Mouse (Mus musculus): ENCODE results near the gene Pctp. TPM values are rescaled to one million over a fixed set of nuclear protein-coding genes. Genes with fewer than 3 reads are reported as not detected.

The Pctp gene
- 7.7 and 8.3 TPM in 2 replicates for polyA plus RNA-seq (2014; fragmentation: Nextera tagmentation; extraction: Ambion mirVana)

DNA sequence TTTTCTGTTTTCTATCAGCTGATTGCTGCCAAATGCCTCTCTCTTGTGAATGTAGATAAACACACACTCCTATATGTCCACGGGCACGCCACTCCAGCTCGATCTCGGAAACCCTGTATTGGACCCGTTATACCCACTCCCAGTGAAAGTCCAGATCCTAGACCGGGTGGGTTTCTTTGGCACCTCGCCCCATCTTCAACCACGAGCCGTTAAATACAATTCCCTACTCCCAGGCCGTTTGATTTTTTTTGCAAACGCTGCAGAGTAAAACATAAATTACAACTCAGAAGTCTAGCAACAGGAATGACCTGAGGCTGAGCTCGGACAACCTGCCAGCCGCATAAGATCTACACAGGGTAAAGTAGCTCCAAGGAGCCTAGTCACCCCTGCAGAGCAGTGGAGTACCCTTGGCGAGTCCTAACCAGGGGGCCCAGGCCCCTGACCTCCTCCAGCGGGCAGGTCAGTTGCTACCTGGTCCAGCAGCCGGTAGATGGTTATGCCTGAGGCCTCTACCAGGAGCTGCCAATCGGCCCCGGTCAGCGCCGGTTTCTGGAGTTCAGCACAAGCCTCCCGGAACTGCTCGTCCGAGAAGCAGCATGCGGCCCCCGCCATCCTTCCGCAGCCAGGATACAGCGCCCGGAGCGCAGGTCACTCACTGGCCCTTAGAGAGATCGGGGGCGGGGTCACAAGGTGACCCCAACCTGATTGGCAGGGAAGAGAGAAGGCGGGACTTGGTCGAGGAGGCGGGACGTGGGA, at the start of gene Pctp:
Gene Pctp, minus strand, starts transcription at position 664 of the 756 bp plus-strand sequence.
- H3K27ac ChIP-seq (ENCODE audit: low read depth, low read length) = no peak within 1 kb of the TSS
- peak within 1 kb of the TSS; percentile 87 for H3K4me2 ChIP-seq
- H3K36me3 ChIP-seq (ENCODE audit: control insufficient read depth, insufficient read depth, low read length) = no peaks in the 10 kb centered on the region
- H3K9me3 ChIP-seq (ENCODE audit: control insufficient read depth, low read length) = no peaks in the 10 kb centered on the region
- DNase-seq (ENCODE audit: low spot score, missing footprints) (peak; percentile 96), ATAC-seq (ENCODE audit: low FRiP score) (peak; percentile 97)
- H3K9ac ChIP-seq (ENCODE audit: low read length) = peak within 1 kb of the TSS; percentile 68
- peak within 1 kb of the TSS; percentile 52 for H3K4me3 ChIP-seq (ENCODE audit: low read depth, low read length)
- no peaks in the 10 kb centered on the region for H3K27me3 ChIP-seq (ENCODE audit: control insufficient read depth, insufficient read depth, low read length)
- WGBS = 14% methylated on average over 35 of the region's 35 CpGs
- no peaks in the 10 kb centered on the region for H3K4me1 ChIP-seq (ENCODE audit: control insufficient read depth, insufficient read depth, low read length)

DNA sequence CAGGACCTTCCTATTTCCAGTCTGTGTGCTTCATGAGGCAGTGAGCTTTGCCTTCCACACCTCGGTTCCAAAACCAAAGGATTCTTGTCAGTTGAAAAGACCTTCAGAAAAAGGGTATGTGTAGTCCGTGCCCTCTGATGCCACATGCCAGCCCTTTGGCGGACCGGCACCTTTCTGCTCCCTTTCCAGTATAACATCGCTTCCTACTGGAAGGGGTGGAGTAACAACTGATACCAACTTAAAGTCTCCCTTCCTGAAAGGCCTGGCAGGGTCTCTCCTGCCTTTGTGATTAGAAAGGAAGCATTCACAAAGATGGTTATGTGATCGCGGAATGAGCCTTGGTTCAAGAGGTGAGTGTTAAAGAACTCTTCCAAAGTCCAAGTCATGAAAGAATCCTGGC, 47.3 kb upstream of the Pctp start:
- Histone ChIP-seq H3K9ac (ENCODE audit: low read length) (no peak overlapping the region), H3K4me1 (ENCODE audit: control insufficient read depth, insufficient read depth, low read length) (no peaks in the 10 kb centered on the region), H3K9me3 (ENCODE audit: control insufficient read depth, low read length) (no peaks in the 10 kb centered on the region), H3K4me2 (no peak overlapping the region), H3K27me3 (ENCODE audit: control insufficient read depth, insufficient read depth, low read length) (no peaks in the 10 kb centered on the region), H3K27ac (ENCODE audit: low read depth, low read length) (no peak overlapping the region), H3K4me3 (ENCODE audit: low read depth, low read length) (no peak overlapping the region), H3K36me3 (ENCODE audit: control insufficient read depth, insufficient read depth, low read length) (no peaks in the 10 kb centered on the region)
- no peak for ATAC-seq (ENCODE audit: low FRiP score)
- no peak for DNase-seq (ENCODE audit: low spot score, missing footprints)
- 92% methylated on average over 7 of the region's 7 CpGs for WGBS

DNA sequence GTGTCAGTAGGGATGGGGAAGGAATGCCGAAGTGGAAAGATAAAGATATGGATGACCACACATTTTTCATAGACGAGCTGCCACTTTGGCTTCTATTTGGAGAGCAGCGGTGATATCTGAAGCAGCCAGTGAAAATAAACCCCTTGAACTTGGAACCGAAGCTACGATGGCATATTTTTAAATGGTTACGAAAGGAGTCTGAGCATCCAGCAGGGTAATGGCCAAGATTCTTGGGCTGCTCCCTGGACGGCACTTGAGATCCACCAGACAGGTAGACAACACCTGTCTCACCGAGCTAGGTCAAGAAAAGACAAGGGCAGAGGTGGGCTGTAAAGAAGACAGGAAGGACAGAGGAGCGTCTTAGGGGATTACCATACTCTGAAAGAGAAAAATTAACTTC, 44.6 kb upstream of the Pctp start:
- no peaks in the 10 kb centered on the region for H3K27me3 ChIP-seq (ENCODE audit: control insufficient read depth, insufficient read depth, low read length)
- 90% methylated on average over 9 of the region's 9 CpGs for WGBS
- H3K4me1 ChIP-seq (ENCODE audit: control insufficient read depth, insufficient read depth, low read length) = no peaks in the 10 kb centered on the region
- no peak overlapping the region for H3K4me2 ChIP-seq
- H3K36me3 ChIP-seq (ENCODE audit: control insufficient read depth, insufficient read depth, low read length) = no peaks in the 10 kb centered on the region
- H3K9ac ChIP-seq (ENCODE audit: low read length) = no peak overlapping the region
- DNase-seq (ENCODE audit: low spot score, missing footprints) = no peak
- no peak overlapping the region for H3K4me3 ChIP-seq (ENCODE audit: low read depth, low read length)
- H3K9me3 ChIP-seq (ENCODE audit: control insufficient read depth, low read length) = no peaks in the 10 kb centered on the region
- ATAC-seq (ENCODE audit: low FRiP score) = no peak
- H3K27ac ChIP-seq (ENCODE audit: low read depth, low read length) = no peak overlapping the region

DNA sequence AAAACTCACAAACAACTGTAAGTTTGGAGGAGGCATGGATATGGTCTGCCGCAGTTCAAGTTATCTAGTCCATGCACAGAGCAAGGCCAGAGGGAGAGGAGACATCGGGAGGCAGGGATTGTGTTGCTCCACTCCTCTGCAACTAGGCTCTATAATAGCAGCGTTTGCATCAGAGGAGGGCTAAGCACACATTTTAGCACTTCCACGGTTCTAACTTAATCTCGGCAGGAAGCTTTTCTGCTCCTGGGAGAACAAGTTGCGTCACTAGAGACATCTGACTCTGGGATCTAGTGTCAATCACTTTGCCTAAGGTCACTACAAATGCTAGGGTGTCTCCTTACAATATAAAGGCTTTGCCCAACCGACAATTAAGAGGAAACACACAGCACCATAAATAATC, 43.5 kb upstream of the Pctp start:
- Histone ChIP-seq H3K9ac (ENCODE audit: low read length) (no peak overlapping the region), H3K9me3 (ENCODE audit: control insufficient read depth, low read length) (no peaks in the 10 kb centered on the region), H3K36me3 (ENCODE audit: control insufficient read depth, insufficient read depth, low read length) (no peaks in the 10 kb centered on the region), H3K4me3 (ENCODE audit: low read depth, low read length) (no peak overlapping the region), H3K4me2 (no peak overlapping the region), H3K27ac (ENCODE audit: low read depth, low read length) (no peak overlapping the region), H3K4me1 (ENCODE audit: control insufficient read depth, insufficient read depth, low read length) (no peaks in the 10 kb centered on the region), H3K27me3 (ENCODE audit: control insufficient read depth, insufficient read depth, low read length) (no peaks in the 10 kb centered on the region)
- 42% methylated on average over 7 of the region's 7 CpGs for WGBS
- ATAC-seq (ENCODE audit: low FRiP score) (no peak), DNase-seq (ENCODE audit: low spot score, missing footprints) (no peak)

DNA sequence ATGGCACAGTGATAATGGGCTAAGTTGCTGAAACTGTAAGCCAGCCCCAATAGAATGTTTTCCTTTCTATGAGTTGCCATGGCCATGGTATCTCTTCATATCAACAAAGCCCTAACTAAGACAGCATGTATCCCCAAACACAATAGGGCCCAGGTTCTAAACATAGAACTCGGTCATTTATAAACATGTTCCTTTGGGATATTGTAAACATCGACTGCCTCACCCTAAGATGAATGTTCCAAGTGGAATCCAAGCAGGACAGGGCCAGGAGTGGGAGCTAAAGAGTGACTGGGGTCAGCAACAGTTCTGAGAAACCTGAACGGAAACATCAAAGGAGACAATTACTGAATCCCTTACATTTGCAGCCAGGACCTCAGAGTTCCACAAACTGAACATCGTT, 41.8 kb upstream of the Pctp start:
- ATAC-seq (ENCODE audit: low FRiP score) (no peak), DNase-seq (ENCODE audit: low spot score, missing footprints) (no peak)
- H3K4me2 ChIP-seq = no peak overlapping the region
- no peak overlapping the region for H3K4me3 ChIP-seq (ENCODE audit: low read depth, low read length)
- H3K9ac ChIP-seq (ENCODE audit: low read length) = no peak overlapping the region
- no peaks in the 10 kb centered on the region for H3K4me1 ChIP-seq (ENCODE audit: control insufficient read depth, insufficient read depth, low read length)
- no peaks in the 10 kb centered on the region for H3K9me3 ChIP-seq (ENCODE audit: control insufficient read depth, low read length)
- 89% methylated on average over 4 of the region's 4 CpGs for WGBS
- H3K27me3 ChIP-seq (ENCODE audit: control insufficient read depth, insufficient read depth, low read length) = no peaks in the 10 kb centered on the region
- H3K27ac ChIP-seq (ENCODE audit: low read depth, low read length) = no peak overlapping the region
- H3K36me3 ChIP-seq (ENCODE audit: control insufficient read depth, insufficient read depth, low read length) = no peaks in the 10 kb centered on the region

DNA sequence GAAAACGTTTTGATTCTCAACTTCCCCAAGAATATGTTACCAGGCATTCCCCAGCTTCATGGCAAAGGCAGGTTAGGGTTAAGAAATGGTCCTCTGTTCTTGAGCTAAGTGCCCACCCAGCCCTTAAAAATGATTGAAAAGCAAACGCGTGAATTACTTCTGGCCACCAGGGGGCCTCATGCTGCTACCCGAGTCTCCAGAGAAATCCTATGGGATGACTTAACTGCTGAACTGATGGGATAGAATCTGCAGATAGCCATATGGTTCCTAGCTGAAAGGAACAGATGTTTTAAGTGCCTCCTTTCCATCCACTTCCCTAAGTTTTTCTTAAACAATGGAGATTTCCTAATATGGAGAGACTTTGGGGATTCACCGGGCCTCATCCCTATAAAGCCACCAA, 35.3 kb upstream of the Pctp start:
- H3K4me2 ChIP-seq = no peak overlapping the region
- no peak overlapping the region for H3K27ac ChIP-seq (ENCODE audit: low read depth, low read length)
- H3K9me3 ChIP-seq (ENCODE audit: control insufficient read depth, low read length) = no peaks in the 10 kb centered on the region
- H3K27me3 ChIP-seq (ENCODE audit: control insufficient read depth, insufficient read depth, low read length) = no peaks in the 10 kb centered on the region
- no peak overlapping the region for H3K9ac ChIP-seq (ENCODE audit: low read length)
- WGBS = 29% methylated on average over 5 of the region's 5 CpGs
- H3K4me1 ChIP-seq (ENCODE audit: control insufficient read depth, insufficient read depth, low read length) = peaks cover 2% of the 10 kb centered on the region; the same call in 1 of the 2 replicates
- ATAC-seq (ENCODE audit: low FRiP score) (no peak), DNase-seq (ENCODE audit: low spot score, missing footprints) (peak; percentile 92)
- H3K4me3 ChIP-seq (ENCODE audit: low read depth, low read length) = no peak overlapping the region
- H3K36me3 ChIP-seq (ENCODE audit: control insufficient read depth, insufficient read depth, low read length) = no peaks in the 10 kb centered on the region

DNA sequence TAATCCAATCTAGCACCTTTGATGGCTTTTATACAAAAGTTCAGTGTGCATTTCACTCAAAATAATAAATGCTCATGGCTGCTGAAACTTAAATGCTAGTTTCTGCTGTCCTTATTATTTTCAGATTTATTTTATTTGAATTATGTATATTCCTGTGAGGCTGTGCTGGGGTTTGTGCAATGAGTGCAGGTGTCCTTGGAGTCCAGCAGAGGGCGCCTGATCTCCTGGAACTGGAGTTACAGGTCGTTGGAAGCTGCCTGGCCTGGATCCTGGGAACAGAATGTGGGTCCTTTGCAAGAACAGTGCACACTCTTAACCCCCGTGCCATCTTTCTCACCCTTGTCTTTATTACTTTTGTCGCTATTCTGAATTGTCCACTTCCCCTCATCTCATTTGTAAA, 33.7 kb upstream of the Pctp start:
- Histone ChIP-seq H3K4me1 (ENCODE audit: control insufficient read depth, insufficient read depth, low read length) (peaks cover 2% of the 10 kb centered on the region; the same call in 1 of the 2 replicates), H3K36me3 (ENCODE audit: control insufficient read depth, insufficient read depth, low read length) (no peaks in the 10 kb centered on the region), H3K27ac (ENCODE audit: low read depth, low read length) (no peak overlapping the region), H3K9ac (ENCODE audit: low read length) (no peak overlapping the region), H3K27me3 (ENCODE audit: control insufficient read depth, insufficient read depth, low read length) (peaks cover 7% of the 10 kb centered on the region), H3K4me3 (ENCODE audit: low read depth, low read length) (no peak overlapping the region), H3K4me2 (no peak overlapping the region), H3K9me3 (ENCODE audit: control insufficient read depth, low read length) (no peaks in the 10 kb centered on the region)
- 86% methylated on average over 4 of the region's 4 CpGs for WGBS
- DNase-seq (ENCODE audit: low spot score, missing footprints) = peak; percentile 47
- ATAC-seq (ENCODE audit: low FRiP score) = no peak

DNA sequence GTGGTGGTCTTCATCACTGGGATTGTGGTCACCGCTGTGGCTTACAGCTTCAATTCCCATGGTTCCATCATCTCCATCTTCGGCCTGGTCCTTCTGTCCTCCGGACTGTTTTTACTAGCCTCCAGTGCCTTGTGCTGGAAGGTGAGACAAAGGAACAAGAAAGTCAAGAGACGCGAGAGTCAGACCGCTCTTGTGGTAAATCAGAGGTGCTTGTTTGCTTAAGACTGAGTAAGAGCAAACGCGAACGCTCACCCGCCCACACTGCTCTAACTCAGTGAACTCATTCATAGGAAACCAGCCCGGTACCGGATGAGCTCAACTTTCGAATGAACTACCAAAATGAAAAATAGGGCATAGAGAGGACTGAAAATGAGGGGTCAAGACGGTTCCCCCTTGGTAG, 32.8 kb upstream of the Pctp start:
- Histone ChIP-seq H3K4me2 (no peak overlapping the region), H3K27ac (ENCODE audit: low read depth, low read length) (no peak overlapping the region), H3K9ac (ENCODE audit: low read length) (no peak overlapping the region), H3K27me3 (ENCODE audit: control insufficient read depth, insufficient read depth, low read length) (peaks cover 11% of the 10 kb centered on the region), H3K4me3 (ENCODE audit: low read depth, low read length) (no peak overlapping the region), H3K9me3 (ENCODE audit: control insufficient read depth, low read length) (no peaks in the 10 kb centered on the region), H3K4me1 (ENCODE audit: control insufficient read depth, insufficient read depth, low read length) (peaks cover 2% of the 10 kb centered on the region; the same call in 1 of the 2 replicates), H3K36me3 (ENCODE audit: control insufficient read depth, insufficient read depth, low read length) (no peaks in the 10 kb centered on the region)
- no peak for DNase-seq (ENCODE audit: low spot score, missing footprints)
- ATAC-seq (ENCODE audit: low FRiP score) = no peak
- 93% methylated on average over 14 of the region's 14 CpGs for WGBS

DNA sequence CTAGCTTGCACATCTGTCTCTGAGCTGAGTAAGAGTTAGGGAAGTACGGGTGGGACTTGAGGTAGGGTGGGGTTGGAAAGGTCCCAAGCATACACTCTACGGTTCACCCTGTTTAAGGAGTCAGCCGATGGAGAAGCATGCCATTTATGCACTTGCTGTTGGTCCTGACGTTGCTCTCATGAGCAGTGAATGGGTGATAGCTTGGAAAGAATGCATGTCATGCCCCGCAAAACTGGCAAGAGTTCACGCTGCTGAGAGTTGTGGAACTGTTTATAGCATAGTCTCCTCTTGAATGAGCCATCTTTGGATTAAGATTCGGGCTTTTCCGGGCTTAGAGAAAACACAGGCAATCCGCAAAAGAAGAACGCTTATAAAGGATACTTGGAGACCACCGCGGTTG, 32.0 kb upstream of the Pctp start:
- ATAC-seq (ENCODE audit: low FRiP score) (no peak), DNase-seq (ENCODE audit: low spot score, missing footprints) (no peak)
- Histone ChIP-seq H3K4me3 (ENCODE audit: low read depth, low read length) (no peak overlapping the region), H3K9me3 (ENCODE audit: control insufficient read depth, low read length) (no peaks in the 10 kb centered on the region), H3K9ac (ENCODE audit: low read length) (no peak overlapping the region), H3K27ac (ENCODE audit: low read depth, low read length) (no peak overlapping the region), H3K4me2 (no peak overlapping the region), H3K36me3 (ENCODE audit: control insufficient read depth, insufficient read depth, low read length) (no peaks in the 10 kb centered on the region), H3K27me3 (ENCODE audit: control insufficient read depth, insufficient read depth, low read length) (peaks cover 14% of the 10 kb centered on the region), H3K4me1 (ENCODE audit: control insufficient read depth, insufficient read depth, low read length) (peaks cover 2% of the 10 kb centered on the region; the same call in 1 of the 2 replicates)
- WGBS = 91% methylated on average over 12 of the region's 12 CpGs
